ENCODE assay signal across 15 mouse cellular contexts in the genomic region with DNA sequence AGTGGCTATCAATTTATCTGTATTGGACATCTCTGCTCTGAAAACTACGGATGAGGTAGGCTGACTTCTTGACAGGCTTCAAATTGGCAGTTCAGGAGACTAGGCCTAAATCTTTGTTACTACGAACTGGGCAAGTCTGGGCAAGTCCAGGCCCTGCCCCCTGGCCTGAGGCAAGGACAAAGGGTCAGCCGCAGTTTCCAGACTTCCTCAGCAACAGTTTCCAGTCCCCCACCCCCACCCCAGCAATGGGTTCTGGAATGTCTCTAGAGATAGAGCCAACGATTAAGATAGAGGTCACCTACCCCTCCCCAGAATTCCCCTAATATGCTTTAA. TPM values are rescaled to one million over a fixed set of nuclear protein-coding genes. Genes with fewer than 3 reads are reported as not detected.
DNase-seq lines count a peak whose midpoint lies in the region; ATAC-seq and TF ChIP-seq lines count a peak whose summit lies in the region.
"Had no signal": no experiment of that assay in that cellular context is flagged by ENCODE, and none has a peak within 500 bp of the region (broad histone marks: within the 10 kb centered on the region; RNA-seq: fewer than 3 reads in every experiment).

No protein-coding gene starts in this region.

- no peak for TF ChIP-seq CTCF in midbrain, postnatal 0 days (IDR thresholded peaks at IDR 0.05)
- no peak for TF ChIP-seq CTCF in stomach, postnatal 0 days (IDR thresholded peaks at IDR 0.05; ENCODE audit: low read depth)

- no peak overlapping the region for H3K9ac ChIP-seq in hindbrain, embryonic 15.5 days
- no peak overlapping the region for H3K9ac ChIP-seq in hindbrain, embryonic 12.5 days
- no peak overlapping the region for H3K9ac ChIP-seq in midbrain, embryonic 15.5 days
- H3K9ac ChIP-seq in midbrain, postnatal 0 days (replicated peaks; ENCODE audit: low read length, poor library complexity, severe bottlenecking) = no peak overlapping the region
- no peak overlapping the region for H3K9ac ChIP-seq in stomach, postnatal 0 days (ENCODE audit: low read length)
- H3K9ac ChIP-seq: forebrain, embryonic 12.5 days; liver, postnatal 0 days; stomach, embryonic 15.5 days had no signal

- no peaks in the 10 kb centered on the region for H3K36me3 ChIP-seq in hindbrain, embryonic 15.5 days
- no peaks in the 10 kb centered on the region for H3K36me3 ChIP-seq in hindbrain, embryonic 12.5 days
- no peaks in the 10 kb centered on the region for H3K36me3 ChIP-seq in midbrain, embryonic 15.5 days (replicated peaks)
- H3K36me3 ChIP-seq in midbrain, postnatal 0 days (ENCODE audit: insufficient read depth, low read length) = no peaks in the 10 kb centered on the region
- no peaks in the 10 kb centered on the region for H3K36me3 ChIP-seq in stomach, postnatal 0 days (ENCODE audit: control insufficient read depth, insufficient read depth, low read length)
- H3K36me3 ChIP-seq: forebrain, embryonic 12.5 days; limb, embryonic 10.5 days; stomach, embryonic 15.5 days had no signal

- WGBS in hindbrain, embryonic 15.5 days = 84% methylated on average over 4 of the region's 4 CpGs
- WGBS in hindbrain, embryonic 12.5 days = 77% methylated on average over 4 of the region's 4 CpGs
- 79% methylated on average over 4 of the region's 4 CpGs for WGBS in midbrain, embryonic 15.5 days
- WGBS in midbrain, postnatal 0 days = 76% methylated on average over 4 of the region's 4 CpGs
- 63% methylated on average over 4 of the region's 4 CpGs for WGBS in stomach, postnatal 0 days

- H3K27me3 ChIP-seq in hindbrain, embryonic 15.5 days = no peaks in the 10 kb centered on the region
- H3K27me3 ChIP-seq in hindbrain, embryonic 12.5 days = no peaks in the 10 kb centered on the region
- H3K27me3 ChIP-seq in midbrain, embryonic 15.5 days (replicated peaks) = no peaks in the 10 kb centered on the region
- H3K27me3 ChIP-seq in midbrain, postnatal 0 days (ENCODE audit: insufficient read depth, low read length) = no peaks in the 10 kb centered on the region
- no peaks in the 10 kb centered on the region for H3K27me3 ChIP-seq in stomach, postnatal 0 days (ENCODE audit: control insufficient read depth, insufficient read depth, low read length)
- H3K27me3 ChIP-seq: forebrain, embryonic 12.5 days; stomach, embryonic 15.5 days had no signal

- H3K27ac ChIP-seq in hindbrain, embryonic 15.5 days (replicated peaks) = no peak overlapping the region
- H3K27ac ChIP-seq in hindbrain, embryonic 12.5 days = no peak overlapping the region
- no peak overlapping the region for H3K27ac ChIP-seq in midbrain, embryonic 15.5 days
- no peak overlapping the region for H3K27ac ChIP-seq in midbrain, postnatal 0 days (ENCODE audit: low read depth, low read length)
- no peak overlapping the region for H3K27ac ChIP-seq in stomach, postnatal 0 days (replicated peaks)
- H3K27ac ChIP-seq: forebrain, embryonic 12.5 days; stomach, embryonic 15.5 days had no signal

- no peaks in the 10 kb centered on the region for H3K9me3 ChIP-seq in hindbrain, embryonic 15.5 days
- H3K9me3 ChIP-seq in hindbrain, embryonic 12.5 days (replicated peaks) = no peaks in the 10 kb centered on the region
- no peaks in the 10 kb centered on the region for H3K9me3 ChIP-seq in midbrain, embryonic 15.5 days
- no peaks in the 10 kb centered on the region for H3K9me3 ChIP-seq in midbrain, postnatal 0 days (ENCODE audit: low read length)
- H3K9me3 ChIP-seq in stomach, postnatal 0 days (ENCODE audit: control insufficient read depth, low read length) = no peaks in the 10 kb centered on the region
- H3K9me3 ChIP-seq: forebrain, embryonic 12.5 days; limb, embryonic 10.5 days; stomach, embryonic 15.5 days had no signal

- DNase-seq in midbrain, postnatal 0 days (ENCODE audit: low spot score) = no peak
- peak; percentile 25 for DNase-seq in ES-CJ7 (ENCODE audit: low read depth, low spot score)
- no peak for DNase-seq in stomach, postnatal 0 days (ENCODE audit: low spot score)
- DNase-seq in frontal cortex, postnatal 10 days (ENCODE audit: low spot score in 2 of 2) = no peak

- H3K4me2 ChIP-seq in hindbrain, embryonic 15.5 days = no peak overlapping the region
- H3K4me2 ChIP-seq in hindbrain, embryonic 12.5 days (replicated peaks) = no peak overlapping the region
- H3K4me2 ChIP-seq in midbrain, embryonic 15.5 days = no peak overlapping the region
- H3K4me2 ChIP-seq in midbrain, postnatal 0 days (ENCODE audit: low read depth, low read length, poor library complexity, severe bottlenecking) = no peak overlapping the region
- no peak overlapping the region for H3K4me2 ChIP-seq in stomach, postnatal 0 days (replicated peaks; ENCODE audit: low read depth)

- no peak overlapping the region for H3K4me3 ChIP-seq in hindbrain, embryonic 15.5 days
- no peak overlapping the region for H3K4me3 ChIP-seq in hindbrain, embryonic 12.5 days
- H3K4me3 ChIP-seq in midbrain, embryonic 15.5 days = no peak overlapping the region
- no peak overlapping the region for H3K4me3 ChIP-seq in midbrain, postnatal 0 days (ENCODE audit: low read depth, low read length)
- H3K4me3 ChIP-seq in stomach, postnatal 0 days (ENCODE audit: low read depth, low read length) = no peak overlapping the region
- H3K4me3 ChIP-seq: stomach, embryonic 15.5 days had no signal

- peaks cover 13% of the 10 kb centered on the region for H3K4me1 ChIP-seq in hindbrain, embryonic 15.5 days (replicated peaks)
- H3K4me1 ChIP-seq in hindbrain, embryonic 12.5 days = peaks cover 4% of the 10 kb centered on the region; the same call in 1 of the 2 replicates
- peaks cover 8% of the 10 kb centered on the region for H3K4me1 ChIP-seq in midbrain, embryonic 15.5 days
- no peaks in the 10 kb centered on the region for H3K4me1 ChIP-seq in midbrain, postnatal 0 days (ENCODE audit: insufficient read depth, low read length)
- H3K4me1 ChIP-seq in stomach, postnatal 0 days (replicated peaks; ENCODE audit: control insufficient read depth, insufficient read depth) = no peaks in the 10 kb centered on the region; the same call in 1 of the 2 replicates

- peak; percentile 36; the same call in 1 of the 2 replicates for ATAC-seq in hindbrain, embryonic 15.5 days (ENCODE audit: low FRiP score, low read depth)
- ATAC-seq in hindbrain, embryonic 12.5 days (ENCODE audit: low FRiP score) = no peak
- ATAC-seq in midbrain, embryonic 15.5 days (replicated peaks) = peak; percentile 13; the same call in 1 of the 2 replicates
- no peak for ATAC-seq in midbrain, postnatal 0 days (ENCODE audit: low FRiP score)
- peak; percentile 34; the same call in 1 of the 2 replicates for ATAC-seq in stomach, postnatal 0 days (ENCODE audit: low FRiP score, low TSS enrichment)

- no peak for TF ChIP-seq EP300 in stomach, postnatal 0 days (optimal IDR thresholded peaks at IDR 0.05)

RNA-seq across cellular contexts. Expression of a gene that starts 15.4 kb away (rescaled TPM):
- polyA plus RNA-seq in hindbrain, embryonic 15.5 days (2015; fragmentation: Nextera tagmentation; extraction: Ambion mirVana) = 0.10 TPM in 1 of 2 replicates, not detected in the other
- not detected in 2 replicates for polyA plus RNA-seq in hindbrain, embryonic 12.5 days (2016; fragmentation: Nextera tagmentation; extraction: Ambion mirVana)
- 0.09 TPM in 1 of 2 replicates, not detected in the other for polyA plus RNA-seq in midbrain, embryonic 15.5 days (2015; fragmentation: Nextera tagmentation; extraction: Ambion mirVana)
- 0.19 TPM in 1 of 2 replicates, not detected in the other for total RNA-seq in midbrain, postnatal 0 days (2014; rRNA removed)
- polyA plus RNA-seq in midbrain, postnatal 0 days (2015; fragmentation: Nextera tagmentation; extraction: Ambion mirVana) = 0.07 and 0.15 TPM in 2 replicates
- 0.40 and 0.42 TPM in 2 replicates for polyA plus RNA-seq in stomach, postnatal 0 days (2015; fragmentation: Nextera tagmentation; extraction: Ambion mirVana)
- total RNA-seq: gastrocnemius, postnatal 25 days; megakaryocyte-erythroid progenitor cell, adult 5-6 weeks had no signal
- polyA plus RNA-seq: adrenal gland, adult 2 months; inflammation-experienced regulatory T-cells, adult 6 months; limb, embryonic 10.5 days had no signal

RNA-seq across cellular contexts. Expression of a gene that starts 24.0 kb away (rescaled TPM):
- polyA plus RNA-seq in hindbrain, embryonic 15.5 days (2015; fragmentation: Nextera tagmentation; extraction: Ambion mirVana) = 112 and 119 TPM in 2 replicates
- 139 and 153 TPM in 2 replicates for polyA plus RNA-seq in hindbrain, embryonic 12.5 days (2016; fragmentation: Nextera tagmentation; extraction: Ambion mirVana)
- 105 and 116 TPM in 2 replicates for polyA plus RNA-seq in midbrain, embryonic 15.5 days (2015; fragmentation: Nextera tagmentation; extraction: Ambion mirVana)
- 41.0 and 62.3 TPM in 2 replicates for total RNA-seq in midbrain, postnatal 0 days (2014; rRNA removed)
- 113 and 122 TPM in 2 replicates for polyA plus RNA-seq in midbrain, postnatal 0 days (2015; fragmentation: Nextera tagmentation; extraction: Ambion mirVana)
- polyA plus RNA-seq in stomach, postnatal 0 days (2015; fragmentation: Nextera tagmentation; extraction: Ambion mirVana) = 108 and 112 TPM in 2 replicates

Comparison
In these comparisons a context has a peak if more than half of its experiments do, and no peak if none do; other contexts are left out.
1. ATAC-seq: peak in hindbrain, embryonic 15.5 days (single experiment), midbrain, embryonic 15.5 days (single experiment) and stomach, postnatal 0 days (single experiment); none in hindbrain, embryonic 12.5 days (single experiment) and midbrain, postnatal 0 days (single experiment).